Mouse (Mus musculus): ENCODE results near the gene Vmn1r201. TPM values are rescaled to one million over a fixed set of nuclear protein-coding genes. Genes with fewer than 3 reads are reported as not detected.

Gene Vmn1r201
- polyA plus RNA-seq (2021): not detected

GRCm38 (mm10) chr13:22471623-22472022 lies at the start of gene Vmn1r201:
Vmn1r201 (plus strand) TSS chr13:22471923.
- TF ChIP-seq CTCF (IDR thresholded peaks at IDR 0.05): no peak
- CTCF ChIA-PET: no interaction called here
- no peaks in the 10 kb centered on the region for H3K27me3 ChIP-seq
- POLR2A ChIA-PET: no interaction called here
- in situ Hi-C loops (cut with MboI; ENCODE audit: low pct_unique_long_range_greater_than_20kb): no loop called here
- ATAC-seq (no peak), DNase-seq (ENCODE audit: low read depth, low spot score) (no peak)

DNA sequence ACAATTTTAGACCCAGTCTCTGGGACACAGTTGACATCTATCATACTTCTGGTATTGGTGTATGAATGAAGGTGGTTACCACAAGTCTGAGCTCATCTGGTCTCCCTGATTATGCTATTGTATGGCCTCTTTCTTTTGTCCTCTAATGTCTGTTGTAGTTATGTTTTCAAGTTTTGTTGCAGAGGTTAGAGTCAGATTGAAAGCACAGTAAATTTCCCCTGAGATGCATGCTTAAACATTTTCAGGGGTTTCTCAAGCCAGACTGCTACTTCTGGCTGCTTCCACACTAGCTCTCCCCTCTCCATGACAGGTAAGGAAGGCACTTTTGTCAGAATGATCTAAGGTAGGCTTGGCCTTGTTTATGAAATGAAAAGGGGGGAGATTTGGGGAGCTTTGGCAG lies 16.6 kb upstream of the Vmn1r201 start:
- POLR2A ChIA-PET: no interaction called here
- ATAC-seq (no peak), DNase-seq (ENCODE audit: low read depth, low spot score) (no peak)
- H3K27me3 ChIP-seq: no peaks in the 10 kb centered on the region
- in situ Hi-C loops (cut with MboI; ENCODE audit: low pct_unique_long_range_greater_than_20kb): no loop called here
- CTCF ChIA-PET: interaction anchor here (1.8 kb wide), 1 partner anchor 9 kb away, joined by 4 read pairs; no protein-coding TSS in a partner anchor
- TF ChIP-seq CTCF (IDR thresholded peaks at IDR 0.05): no peak

GRCm38 (mm10) chr13:22502431-22502830 lies 30.7 kb downstream of the Vmn1r201 start:
- no peak for ATAC-seq
- POLR2A ChIA-PET: no interaction called here
- in situ Hi-C loops (cut with MboI; ENCODE audit: low pct_unique_long_range_greater_than_20kb): no loop called here
- CTCF ChIA-PET: no interaction called here
- no peak for TF ChIP-seq CTCF (IDR thresholded peaks at IDR 0.05)
- no peaks in the 10 kb centered on the region for H3K27me3 ChIP-seq
- no peak for DNase-seq (ENCODE audit: low read depth, low spot score)

GRCm38 (mm10) chr13:22505281-22505680 lies 33.6 kb downstream of the Vmn1r201 start, which contains the start of gene Vmn1r202:
Vmn1r202 (minus strand) TSS chr13:22505381.
- no peak for TF ChIP-seq CTCF (IDR thresholded peaks at IDR 0.05)
- POLR2A ChIA-PET: no interaction called here
- ATAC-seq (no peak), DNase-seq (ENCODE audit: low read depth, low spot score) (no peak)
- H3K27me3 ChIP-seq: no peaks in the 10 kb centered on the region
- CTCF ChIA-PET: no interaction called here
- in situ Hi-C loops (cut with MboI; ENCODE audit: low pct_unique_long_range_greater_than_20kb): no loop called here

GRCm38 (mm10) chr13:22517814-22518213 lies 46.1 kb downstream of the Vmn1r201 start, which contains the start of gene Vmn1r203:
Vmn1r203 (plus strand) TSS chr13:22518114.
- ChIA-PET POLR2A (no interaction called here), CTCF (interaction anchor here (1.6 kb wide), 1 partner anchor 8 kb away, joined by 4 read pairs; no protein-coding TSS in a partner anchor)
- in situ Hi-C loops (cut with MboI; ENCODE audit: low pct_unique_long_range_greater_than_20kb): no loop called here
- ATAC-seq: no peak
- no peak for DNase-seq (ENCODE audit: low read depth, low spot score)
- no peak for TF ChIP-seq CTCF (IDR thresholded peaks at IDR 0.05)
- no peaks in the 10 kb centered on the region for H3K27me3 ChIP-seq

Other genes with a start within 250 kb of the Vmn1r201 start
- gene Vmn1r193, start 248.8 kb upstream of the Vmn1r201 start, polyA plus RNA-seq (2021): not detected
- gene Vmn1r194, start 227.7 kb upstream of the Vmn1r201 start, polyA plus RNA-seq (2021): not detected
- gene Vmn1r195, start 201.4 kb upstream of the Vmn1r201 start, polyA plus RNA-seq (2021): not detected
- gene Vmn1r196, start 182.0 kb upstream of the Vmn1r201 start, polyA plus RNA-seq (2021): 0.03 TPM
- not detected for gene Vmn1r197, start 147.3 kb upstream of the Vmn1r201 start, polyA plus RNA-seq (2021)
- not detected for gene Vmn1r198, start 121.6 kb upstream of the Vmn1r201 start, polyA plus RNA-seq (2021)
- gene Vmn1r199, start 92.1 kb upstream of the Vmn1r201 start, polyA plus RNA-seq (2021): not detected
- gene Vmn1r200, start 81.5 kb upstream of the Vmn1r201 start, polyA plus RNA-seq (2021): not detected
- not detected for gene Vmn1r202, start 33.5 kb downstream of the Vmn1r201 start, polyA plus RNA-seq (2021)
- 0.10 TPM for gene Vmn1r203, start 46.2 kb downstream of the Vmn1r201 start, polyA plus RNA-seq (2021)
- not detected for gene Vmn1r204, start 81.3 kb downstream of the Vmn1r201 start, polyA plus RNA-seq (2021)
- not detected for gene Vmn1r205, start 121.1 kb downstream of the Vmn1r201 start, polyA plus RNA-seq (2021)
- not detected for gene Vmn1r206, start 152.3 kb downstream of the Vmn1r201 start, polyA plus RNA-seq (2021)